Mouse (Mus musculus) liver, embryonic 11.5 days (tissue): ENCODE measurements around the gene Fbxl16. TPM values are rescaled to one million over a fixed set of nuclear protein-coding genes. Genes with fewer than 3 reads are reported as not detected.

Source experiments
- ATAC-seq: fragments of 200-750 bp; cut with Nextera tagmentation; replicated peaks from 2 replicates; pipeline ENCODE4 v1.8.0; 2017; ENCODE audit warnings: moderate number of reproducible peaks, mild to moderate bottlenecking, moderate TSS enrichment, moderate library complexity; ENCODE audit not compliant: low FRiP score
- DNase-seq: peaks from one replicate; pipeline ENCODE4 v3.0.0-alpha.2; 2017; ENCODE audit warnings: low spot score
- H3K27ac ChIP-seq: fragments of 300-500 bp; sonication (generic); 2 replicates; pipeline ENCODE4 v1.5.1; 2014; ENCODE audit warnings: mild to moderate bottlenecking, low read depth, low read length, control low read depth
- H3K27me3 ChIP-seq: fragments of 300-500 bp; sonication (generic); replicated peaks from 2 replicates; pipeline ENCODE4 v1.6.1; 2014; ENCODE audit warnings: low read length, mixed read lengths; ENCODE audit not compliant: control insufficient read depth, insufficient read depth
- H3K36me3 ChIP-seq: fragments of 300-500 bp; sonication (generic); 2 replicates; pipeline ENCODE4 v1.6.1; 2014; ENCODE audit warnings: mild to moderate bottlenecking, low read length, moderate library complexity, mixed read lengths; ENCODE audit not compliant: control insufficient read depth, insufficient read depth
- H3K4me1 ChIP-seq: fragments of 300-500 bp; sonication (generic); replicated peaks from 2 replicates; pipeline ENCODE4 v1.6.1; 2014; ENCODE audit warnings: low read length, mixed read lengths; ENCODE audit not compliant: control insufficient read depth, insufficient read depth
- H3K4me2 ChIP-seq: fragments of 300-500 bp; sonication (generic); 2 replicates; pipeline ENCODE4 v1.6.1; 2014; ENCODE audit warnings: mild to moderate bottlenecking, control low read depth, moderate library complexity
- H3K4me3 ChIP-seq: fragments of 300-500 bp; sonication (generic); 2 replicates; pipeline ENCODE4 v1.5.1; 2014; ENCODE audit warnings: low read depth, low read length, control low read depth
- H3K9ac ChIP-seq: fragments of 300-500 bp; sonication (generic); 2 replicates; pipeline ENCODE4 v1.6.1; 2014; ENCODE audit warnings: low read depth, low read length, control low read depth
- H3K9me3 ChIP-seq: fragments of 300-500 bp; sonication (generic); 2 replicates; pipeline ENCODE4 v1.6.1; 2016; ENCODE audit warnings: low read length, inconsistent platforms, mixed read lengths; ENCODE audit not compliant: control insufficient read depth
- WGBS: fragments of 180-500 bp; shearing (Covaris S2); extraction: QIAGEN DNeasy Blood & Tissue Kit; methylation state at CpG from one replicate; pipeline ENCODE4 v1.1.7; 2014; 5-methylcytosine and 5-hydroxymethylcytosine counted together
- polyA plus RNA-seq: library from polyadenylated mRNA; unstranded; fragments of >200 nt; fragmentation: Nextera tagmentation; extraction: Ambion mirVana; gene quantifications from 2 replicates; pipeline ENCODE4 v1.2.1, GENCODE M21; 2014

Fbxl16 gene
- polyA plus RNA-seq, 1 experiment from 2014 or later, result 0.99 TPM

DNA sequence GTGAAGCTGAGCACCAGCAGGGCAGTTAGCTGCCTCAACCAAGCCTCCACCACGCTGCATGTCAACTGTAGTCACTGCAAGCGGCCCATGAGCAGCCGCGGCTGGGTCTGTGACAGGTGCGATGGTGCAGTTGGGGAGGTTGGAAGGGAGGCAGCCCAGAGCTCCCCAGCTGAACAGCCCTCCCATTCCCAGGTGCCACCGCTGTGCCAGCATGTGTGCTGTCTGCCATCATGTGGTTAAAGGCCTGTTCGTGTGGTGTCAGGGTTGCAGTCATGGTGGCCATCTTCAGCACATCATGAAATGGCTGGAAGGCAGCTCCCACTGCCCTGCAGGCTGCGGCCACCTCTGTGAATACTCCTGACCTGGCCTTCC lies 19.3 kb downstream of the Fbxl16 start:
- Histone ChIP-seq H3K9me3 (no peaks in the 10 kb centered on the region), H3K27ac (peak overlapping the region; percentile 82), H3K9ac (no peak overlapping the region; the same call in 1 of the 2 replicates), H3K4me3 (peak overlapping the region; percentile 65), H3K27me3 (no peaks in the 10 kb centered on the region), H3K4me1 (peaks cover 47% of the 10 kb centered on the region), H3K4me2 (peak overlapping the region; percentile 99), H3K36me3 (peaks cover 42% of the 10 kb centered on the region)
- DNase-seq, result no peak
- ATAC-seq, result no peak
- WGBS, result 84% methylated on average over 8 of the region's 8 CpGs

DNA sequence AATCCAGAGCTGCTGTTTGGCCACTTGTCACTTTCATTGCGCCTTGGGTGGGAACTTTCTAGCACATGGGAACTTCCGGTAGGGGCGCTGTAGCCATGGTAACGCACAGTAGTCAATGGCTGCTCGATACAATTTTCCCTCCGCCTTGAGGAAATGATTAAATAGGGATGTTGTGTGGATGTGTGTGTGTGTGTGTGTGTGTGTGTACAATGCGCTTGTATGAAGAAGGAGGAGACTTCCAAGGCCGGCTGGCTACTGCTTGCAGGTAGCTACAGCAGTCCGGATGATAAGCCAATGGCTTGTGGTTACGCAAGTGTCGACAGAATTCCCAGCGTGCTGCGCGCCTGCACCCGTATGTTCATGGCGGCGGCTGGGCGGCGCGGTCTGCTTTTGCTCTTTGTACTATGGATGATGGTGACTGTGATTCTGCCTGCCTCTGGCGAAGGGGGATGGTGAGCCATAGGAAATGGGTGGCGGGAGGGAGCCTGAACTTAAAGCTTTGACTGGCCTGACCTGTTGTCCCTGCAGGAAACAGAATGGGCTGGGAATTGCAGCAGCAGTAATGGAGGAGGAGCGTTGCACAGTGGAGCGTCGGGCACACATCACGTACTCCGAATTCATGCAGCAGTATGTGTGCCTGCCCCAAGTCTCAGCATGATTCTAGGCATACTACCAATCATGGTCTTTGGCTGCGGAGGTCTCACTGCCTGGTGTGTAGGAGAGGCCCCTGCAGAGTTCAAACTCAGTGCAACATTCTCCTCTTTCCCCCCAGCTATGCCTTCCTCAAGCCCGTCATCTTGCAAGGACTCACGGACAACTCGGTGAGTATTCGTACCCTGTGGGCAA lies 20.1 kb downstream of the Fbxl16 start, which contains the start of gene Jmjd8:
Jmjd8 (plus strand) TSS at position 156 of the 846 bp plus-strand sequence.
- peak; percentile 37; the same call in 1 of the 2 replicates for ATAC-seq
- DNase-seq, result peak; percentile 87
- Histone ChIP-seq H3K9ac (peak within 1 kb of the TSS; percentile 77), H3K36me3 (peaks cover 42% of the 10 kb centered on the region), H3K27me3 (no peaks in the 10 kb centered on the region), H3K4me1 (peaks cover 50% of the 10 kb centered on the region), H3K9me3 (no peaks in the 10 kb centered on the region), H3K4me3 (peak within 1 kb of the TSS; percentile 65), H3K27ac (peak within 1 kb of the TSS; percentile 82), H3K4me2 (peak within 1 kb of the TSS; percentile 99)
- 1% methylated on average over 32 of the region's 32 CpGs for WGBS

DNA sequence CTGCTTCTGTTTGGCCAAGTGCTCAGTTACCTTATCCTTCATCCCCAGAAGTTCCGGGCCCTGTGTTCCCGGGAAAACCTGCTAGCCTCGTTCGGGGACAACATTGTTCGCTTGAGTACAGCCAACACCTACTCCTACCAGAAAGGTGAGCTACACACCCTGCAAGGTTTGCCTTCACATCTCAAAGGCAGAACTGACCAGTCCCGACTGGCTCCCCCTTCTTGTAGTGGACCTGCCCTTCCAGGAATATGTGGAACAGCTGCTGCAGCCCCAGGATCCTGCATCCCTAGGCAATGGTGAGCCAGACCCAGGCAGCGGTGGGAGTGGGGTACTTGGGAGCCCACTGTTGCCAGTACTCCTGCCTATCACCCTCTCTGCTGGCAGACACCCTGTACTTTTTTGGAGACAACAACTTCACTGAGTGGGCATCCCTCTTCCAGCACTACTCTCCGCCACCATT lies 20.7 kb downstream of the Fbxl16 start:
- WGBS, result 36% methylated on average over 8 of the region's 8 CpGs
- ATAC-seq (no peak), DNase-seq (no peak)
- peak overlapping the region; percentile 65 for H3K4me3 ChIP-seq
- no peaks in the 10 kb centered on the region for H3K27me3 ChIP-seq
- peak overlapping the region; percentile 82 for H3K27ac ChIP-seq
- H3K4me1 ChIP-seq, result peaks cover 50% of the 10 kb centered on the region
- peak overlapping the region; percentile 99 for H3K4me2 ChIP-seq
- no peaks in the 10 kb centered on the region for H3K9me3 ChIP-seq
- peaks cover 42% of the 10 kb centered on the region for H3K36me3 ChIP-seq
- H3K9ac ChIP-seq, result peak overlapping the region; percentile 77

DNA sequence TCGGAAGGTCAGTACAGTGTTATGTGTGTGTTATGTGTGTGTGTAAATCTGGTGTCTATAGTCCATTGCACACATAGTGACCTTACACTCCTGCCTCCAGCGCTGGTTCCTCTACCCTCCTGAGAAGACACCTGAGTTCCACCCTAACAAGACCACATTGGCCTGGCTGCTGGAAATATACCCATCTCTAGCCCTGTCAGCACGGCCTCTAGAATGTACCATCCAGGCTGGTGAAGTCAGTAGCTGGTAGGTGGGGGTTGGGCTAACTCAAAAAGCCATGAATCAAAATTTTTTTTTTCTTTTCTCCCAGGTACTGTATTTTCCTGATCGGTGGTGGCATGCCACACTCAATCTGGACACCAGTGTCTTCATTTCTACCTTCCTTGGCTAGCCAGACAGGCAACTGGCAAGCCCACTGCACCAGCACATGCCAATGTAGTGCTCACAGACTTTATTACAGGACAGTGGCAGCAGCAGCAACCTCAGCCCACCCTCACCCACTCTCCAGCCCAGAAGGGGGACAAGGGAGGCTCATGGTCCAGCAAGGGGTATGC lies 21.4 kb downstream of the Fbxl16 start:
- ATAC-seq (no peak), DNase-seq (no peak)
- Histone ChIP-seq H3K9me3 (no peaks in the 10 kb centered on the region), H3K4me2 (peak overlapping the region; percentile 99), H3K4me3 (peak overlapping the region; percentile 65), H3K36me3 (peaks cover 47% of the 10 kb centered on the region), H3K27me3 (no peaks in the 10 kb centered on the region), H3K4me1 (peaks cover 48% of the 10 kb centered on the region), H3K27ac (peak overlapping the region; percentile 82; the same call in 1 of the 2 replicates), H3K9ac (peak overlapping the region; percentile 20; the same call in 1 of the 2 replicates)
- WGBS, result 76% methylated on average over 4 of the region's 4 CpGs

DNA sequence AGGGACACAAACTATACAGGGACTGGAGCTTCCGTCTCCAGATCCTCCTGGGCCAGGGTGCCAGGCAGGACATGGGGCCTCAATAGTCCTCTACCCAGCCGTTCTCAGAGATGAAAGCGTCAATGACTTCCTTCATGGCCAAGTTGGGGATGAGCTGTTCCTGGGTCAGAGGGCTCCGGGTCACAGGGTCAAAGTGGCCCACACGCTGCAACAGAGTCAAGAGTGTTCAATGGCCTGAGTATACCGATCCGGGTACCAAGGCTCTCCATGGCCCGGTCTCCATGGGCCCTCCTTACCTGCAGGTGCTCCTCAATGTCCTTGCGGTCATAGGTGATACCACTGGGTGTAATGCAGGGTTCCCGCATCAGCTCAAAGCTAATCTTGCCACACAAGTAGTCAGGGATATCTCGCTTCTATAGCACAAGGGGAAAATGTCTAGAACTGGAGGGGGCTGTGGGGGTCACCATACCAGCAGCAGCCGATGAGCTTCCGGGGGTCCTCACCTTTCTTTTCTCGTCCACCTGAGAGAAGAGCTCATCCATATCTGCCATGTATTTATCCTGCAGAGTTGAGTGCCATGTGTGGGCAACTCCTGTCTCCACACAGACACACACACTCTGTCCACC lies 22.0 kb downstream of the Fbxl16 start:
- Histone ChIP-seq H3K4me2 (peak overlapping the region; percentile 99), H3K36me3 (peaks cover 49% of the 10 kb centered on the region), H3K27ac (no peak overlapping the region), H3K9me3 (no peaks in the 10 kb centered on the region), H3K4me3 (peak overlapping the region; percentile 85), H3K9ac (peak overlapping the region; percentile 88), H3K4me1 (peaks cover 45% of the 10 kb centered on the region), H3K27me3 (no peaks in the 10 kb centered on the region)
- DNase-seq (no peak), ATAC-seq (no peak)
- 85% methylated on average over 14 of the region's 14 CpGs for WGBS

DNA sequence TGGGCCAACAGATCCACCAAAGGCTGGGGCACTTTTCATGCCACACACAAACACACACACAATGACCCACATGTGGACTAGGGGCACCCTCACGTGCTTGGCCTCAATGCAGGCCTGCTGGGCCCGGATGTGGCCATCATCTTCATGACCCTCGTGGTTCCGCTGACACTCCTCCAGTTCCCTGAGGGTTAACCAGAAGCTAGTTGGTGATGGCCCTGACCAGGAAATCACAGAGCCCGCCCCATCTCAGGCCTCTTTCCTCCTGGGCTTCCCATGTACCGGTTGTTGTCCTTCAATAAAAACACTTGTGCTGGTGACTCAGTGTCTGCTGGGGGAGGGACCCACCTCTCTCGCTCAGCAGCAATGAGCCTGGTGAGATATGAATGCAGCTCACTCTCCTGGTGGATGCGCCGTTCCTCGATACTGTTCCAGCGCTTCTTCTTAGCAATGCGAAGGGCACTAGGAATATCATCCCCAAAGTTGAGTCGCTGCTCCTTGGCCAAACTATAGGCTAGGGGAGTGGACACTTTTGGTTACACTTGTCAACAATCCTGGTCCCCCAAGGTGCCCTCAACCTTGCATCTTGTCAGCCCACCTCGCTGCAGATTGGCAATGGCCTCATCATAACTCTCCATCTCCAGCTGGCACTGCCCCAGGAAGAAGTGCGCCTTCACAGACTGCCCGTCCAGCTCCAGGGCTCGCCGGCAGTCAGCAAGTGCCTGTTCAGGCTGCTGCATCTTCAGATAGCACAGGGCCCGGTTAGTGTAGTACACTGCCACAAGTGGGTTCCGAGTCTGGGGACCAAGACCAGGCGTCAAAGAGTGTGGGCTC lies 22.8 kb downstream of the Fbxl16 start:
- WGBS, result 50% methylated on average over 21 of the region's 21 CpGs
- H3K27me3 ChIP-seq, result no peaks in the 10 kb centered on the region
- peak overlapping the region; percentile 99 for H3K4me2 ChIP-seq
- no peaks in the 10 kb centered on the region for H3K9me3 ChIP-seq
- H3K36me3 ChIP-seq, result peaks cover 44% of the 10 kb centered on the region
- H3K4me3 ChIP-seq, result peak overlapping the region; percentile 85
- H3K9ac ChIP-seq, result peak overlapping the region; percentile 88
- ATAC-seq (no peak), DNase-seq (no peak)
- peaks cover 53% of the 10 kb centered on the region for H3K4me1 ChIP-seq
- peak overlapping the region; percentile 97 for H3K27ac ChIP-seq

DNA sequence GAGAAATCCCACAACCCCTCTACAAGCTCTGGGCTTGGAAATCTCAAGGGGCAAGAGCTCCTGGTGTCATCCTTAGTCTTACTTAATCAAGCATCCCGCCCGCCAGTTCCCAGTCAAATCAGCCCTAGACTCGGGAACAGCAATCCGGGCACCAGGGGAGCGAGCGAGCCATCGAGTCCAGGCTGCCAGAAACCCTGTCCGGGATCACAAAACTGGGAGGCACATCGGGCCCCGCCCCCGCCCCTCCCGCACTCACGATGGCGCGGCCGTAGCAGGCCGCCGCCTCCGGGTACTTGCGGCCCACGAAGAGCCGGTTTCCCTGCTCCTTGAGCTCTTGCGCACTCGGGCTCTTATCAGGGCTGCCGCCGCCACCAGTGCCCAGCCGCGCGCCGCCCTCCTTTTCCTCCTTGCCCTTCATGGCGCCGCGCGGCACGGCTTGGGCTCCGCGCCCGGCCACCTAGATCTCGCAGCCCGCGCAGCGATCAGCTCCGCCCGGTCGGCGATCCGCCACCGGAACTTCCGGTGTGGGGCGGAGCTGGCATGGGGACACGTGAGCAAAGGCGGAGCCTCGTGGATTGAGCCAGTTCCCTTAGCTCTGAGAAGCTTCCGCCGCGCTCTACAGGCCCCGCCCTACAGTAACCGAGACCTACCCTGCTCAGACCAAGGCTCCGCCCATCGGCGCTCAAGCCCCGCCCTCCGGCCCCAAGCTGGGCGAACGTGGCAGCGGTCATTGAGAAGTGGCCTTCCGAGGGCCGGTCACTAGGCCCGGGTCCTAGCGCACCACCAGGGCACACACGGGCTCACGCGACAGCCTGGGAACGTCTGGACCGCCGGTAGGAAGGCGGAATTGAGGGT lies 23.8 kb downstream of the Fbxl16 start:
- Histone ChIP-seq H3K4me2 (peak overlapping the region; percentile 99), H3K27me3 (no peaks in the 10 kb centered on the region), H3K27ac (peak overlapping the region; percentile 97), H3K4me3 (peak overlapping the region; percentile 85), H3K9ac (peak overlapping the region; percentile 88), H3K36me3 (peaks cover 35% of the 10 kb centered on the region), H3K9me3 (no peaks in the 10 kb centered on the region), H3K4me1 (peaks cover 62% of the 10 kb centered on the region)
- DNase-seq (peak; percentile 99), ATAC-seq (peak; percentile 90)
- under 1% methylated on average over 77 of the region's 77 CpGs for WGBS
